Mouse (Mus musculus) left cerebral cortex, adult 11 months (tissue): ENCODE measurements around the gene Pou2f2.

Experiments used
- DNase-seq: peaks from one replicate; pipeline ENCODE4 v3.0.0; 2022; ENCODE audit warnings: low spot score

The Pou2f2 gene

DNA sequence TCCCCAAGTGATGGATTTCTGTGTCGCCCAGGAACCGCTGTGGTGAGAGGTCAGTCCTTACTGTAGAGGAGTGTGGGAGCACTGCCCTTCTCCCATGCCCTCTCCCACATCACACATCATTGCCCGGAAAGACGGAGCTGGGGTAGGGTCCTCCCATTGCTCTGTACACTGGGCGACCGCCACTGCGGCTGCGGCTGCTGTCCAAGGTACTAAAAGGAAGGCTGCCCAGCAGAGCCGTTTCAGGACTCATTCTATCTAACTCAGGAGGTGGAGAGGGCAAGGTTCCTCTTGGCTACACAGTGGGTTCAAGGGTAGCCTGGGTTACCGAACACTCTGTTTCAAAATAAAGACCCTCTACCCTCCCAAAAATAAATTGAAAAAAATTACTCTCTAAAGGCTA lies 33.6 kb downstream of the Pou2f2 start:
- no peak for DNase-seq

DNA sequence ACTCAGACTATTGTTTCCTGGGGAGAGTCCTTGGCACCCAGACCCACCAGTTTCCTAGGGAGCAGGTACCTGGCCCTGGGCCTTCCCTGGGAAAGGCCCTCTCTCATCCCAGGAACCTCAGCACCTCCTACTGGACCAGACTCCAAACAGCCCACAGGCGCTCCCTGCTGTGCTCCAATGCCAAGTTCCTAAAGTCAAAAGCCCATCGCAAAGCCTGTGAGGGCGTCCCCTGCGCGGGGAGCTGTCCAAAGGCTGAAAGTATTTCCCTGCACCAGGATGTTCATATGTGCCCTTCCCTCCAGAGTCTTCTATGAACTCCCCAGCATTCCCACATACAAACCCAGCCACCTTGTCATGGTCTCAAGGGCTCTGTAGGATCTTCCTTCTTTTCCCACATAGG lies 37.8 kb downstream of the Pou2f2 start:
- DNase-seq = no peak

DNA sequence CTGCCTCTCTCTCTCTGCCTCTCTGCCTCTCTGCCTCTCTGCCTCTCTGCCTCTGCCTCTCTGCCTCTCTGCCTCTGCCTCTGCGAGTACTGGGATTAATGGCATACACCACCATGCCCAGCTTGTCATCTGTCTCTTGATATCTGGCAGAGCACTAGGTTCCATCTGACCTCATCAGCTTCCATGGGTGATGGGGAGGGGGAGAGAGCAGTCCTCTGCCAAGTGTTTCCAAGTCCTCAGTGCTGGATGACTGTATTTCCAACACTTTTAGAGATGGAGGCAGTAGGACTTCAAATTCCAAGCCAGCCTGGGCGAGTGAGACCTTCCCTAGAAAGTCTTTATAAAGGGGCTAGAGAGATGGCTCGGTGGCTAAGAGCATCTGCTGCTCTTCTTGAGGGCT lies 42.0 kb downstream of the Pou2f2 start:
- DNase-seq = no peak

DNA sequence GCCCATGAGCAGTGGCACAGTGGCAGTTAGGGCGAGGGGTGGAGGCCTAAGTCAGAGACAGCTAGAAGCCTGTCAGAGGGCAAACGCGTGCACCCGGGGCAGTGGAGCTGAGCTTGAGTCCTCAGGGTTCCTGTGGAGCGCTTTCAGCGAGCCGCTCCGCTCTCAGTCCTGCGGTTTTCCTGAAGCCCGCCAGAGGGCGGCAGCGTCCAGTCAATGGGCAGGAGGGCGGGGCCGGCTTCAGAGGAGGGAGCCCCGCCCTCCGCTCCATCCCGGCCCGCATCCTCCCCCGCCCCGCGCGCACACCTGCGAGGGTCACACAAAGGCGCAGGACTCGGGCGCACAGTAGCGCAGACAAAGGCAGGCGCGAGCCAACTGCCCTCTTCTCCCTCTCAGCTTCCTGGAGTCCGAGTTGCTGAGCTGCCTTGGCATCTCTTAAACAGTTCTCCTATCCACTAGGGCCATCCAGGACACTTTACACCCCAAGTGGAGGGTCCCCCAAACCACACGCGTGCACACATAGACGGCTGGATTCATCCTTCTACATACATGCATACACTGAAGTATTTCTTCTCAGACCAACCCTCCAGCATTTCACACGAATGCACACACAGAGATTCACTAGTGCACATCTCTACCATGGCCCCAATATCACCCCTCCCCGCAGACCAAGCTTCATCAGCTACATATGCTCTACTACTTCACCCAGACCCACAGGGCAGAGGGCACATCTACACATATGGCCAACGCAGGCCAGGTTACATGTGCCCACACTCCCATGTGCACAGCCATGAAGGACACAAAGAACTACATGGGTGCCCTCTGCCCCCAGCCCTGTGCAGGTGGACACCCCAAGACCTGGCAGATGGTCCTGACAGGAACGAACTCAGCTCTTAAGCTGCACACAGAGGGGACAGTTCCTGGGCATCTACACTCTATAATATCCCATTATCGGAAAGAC lies 46.2 kb downstream of the Pou2f2 start:
- peak; percentile 55 for DNase-seq

DNA sequence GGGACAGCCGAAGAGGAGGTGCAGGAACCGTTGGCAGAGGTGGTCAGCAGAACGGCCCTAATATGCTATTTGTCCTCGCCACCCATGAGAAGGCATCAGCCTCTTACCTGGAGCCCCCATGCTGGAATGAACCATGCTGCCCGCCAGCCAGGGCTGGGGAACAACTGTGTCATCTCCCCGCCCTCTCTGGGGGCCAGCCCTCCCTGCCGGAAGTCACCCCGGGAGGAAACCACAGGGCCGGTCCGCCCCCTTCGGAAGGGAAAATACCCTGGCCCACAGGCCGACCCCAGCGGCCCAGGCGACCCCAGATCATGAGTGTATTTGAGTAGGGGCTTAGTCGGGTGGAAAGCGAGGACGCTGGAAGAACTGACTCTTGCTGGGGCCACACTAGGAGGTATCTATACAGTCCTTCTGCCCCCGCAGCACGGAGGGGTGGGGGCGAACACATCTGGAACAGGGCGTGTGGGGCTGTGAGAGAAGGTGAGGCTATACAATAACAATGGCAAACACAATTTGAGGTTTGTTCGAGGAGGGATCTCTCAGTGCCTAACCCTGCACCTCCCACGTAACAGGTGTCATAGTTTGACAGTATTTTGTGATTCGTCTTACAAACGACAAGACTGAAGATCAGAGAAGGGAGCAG lies 47.1 kb downstream of the Pou2f2 start:
- no peak for DNase-seq

DNA sequence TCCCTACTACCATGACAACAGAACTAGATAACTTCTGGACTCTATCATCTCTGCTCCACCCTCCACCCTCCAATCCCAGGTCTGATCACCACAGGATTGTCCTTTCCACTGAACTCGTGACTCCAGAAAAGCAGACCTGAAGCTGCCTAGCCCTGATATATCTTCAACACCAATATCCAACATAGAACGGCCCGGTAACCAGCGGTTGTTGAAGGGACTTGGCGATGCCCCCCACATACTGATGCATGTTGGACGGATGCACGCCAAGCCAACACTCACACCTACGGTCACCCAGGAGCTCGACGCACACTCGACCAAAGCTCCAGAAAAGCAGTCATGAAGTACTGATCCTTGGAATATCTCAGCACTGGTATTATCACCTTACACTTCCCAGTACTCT lies 48.3 kb downstream of the Pou2f2 start:
- no peak for DNase-seq

DNA sequence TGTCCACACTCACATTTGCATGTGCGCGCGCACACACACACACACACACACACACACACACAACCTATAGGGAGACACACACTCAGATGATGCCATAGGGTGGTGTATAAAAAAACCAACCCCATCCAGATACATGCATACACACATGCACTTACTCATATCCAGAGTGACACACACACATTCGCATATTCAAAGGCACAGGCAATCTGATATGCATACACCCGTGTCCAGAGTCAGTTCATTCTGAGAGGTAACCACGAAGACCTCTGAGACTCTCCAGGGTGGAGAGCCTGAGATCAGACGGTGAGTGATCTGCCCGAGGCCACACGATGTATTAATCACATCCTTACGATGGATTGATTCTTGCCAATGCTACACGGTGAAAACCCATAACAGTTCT lies 49.0 kb downstream of the Pou2f2 start:
- no peak for DNase-seq

DNA sequence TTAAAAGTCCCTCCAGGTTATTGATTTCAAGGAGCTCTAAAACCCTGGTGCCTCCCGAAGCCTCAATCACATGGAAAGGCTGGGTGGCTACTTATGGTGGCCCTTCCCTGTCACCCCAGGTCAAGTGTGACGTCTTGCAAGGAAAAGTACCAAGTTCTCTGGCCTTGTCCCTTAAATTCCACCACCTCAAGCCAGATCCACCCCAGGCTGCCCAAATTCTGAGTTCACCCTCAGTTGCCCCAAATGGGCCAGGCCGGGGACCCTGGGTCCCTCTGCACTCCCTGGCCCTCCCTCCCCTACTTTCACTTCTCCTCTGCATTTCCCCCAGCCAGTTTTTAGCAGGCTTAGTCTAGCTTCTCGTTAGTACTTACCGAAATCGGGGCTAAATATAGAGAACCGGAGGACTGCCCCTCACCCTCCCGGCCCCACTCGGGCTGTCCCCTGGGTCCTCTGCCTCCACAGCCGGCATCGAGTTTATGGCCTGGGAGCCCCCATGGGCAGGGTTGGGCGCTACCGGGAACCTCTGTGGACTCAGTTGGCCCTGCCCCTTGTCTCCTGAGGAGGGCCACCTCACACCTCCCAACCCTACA lies 50.0 kb downstream of the Pou2f2 start:
- DNase-seq = no peak

DNA sequence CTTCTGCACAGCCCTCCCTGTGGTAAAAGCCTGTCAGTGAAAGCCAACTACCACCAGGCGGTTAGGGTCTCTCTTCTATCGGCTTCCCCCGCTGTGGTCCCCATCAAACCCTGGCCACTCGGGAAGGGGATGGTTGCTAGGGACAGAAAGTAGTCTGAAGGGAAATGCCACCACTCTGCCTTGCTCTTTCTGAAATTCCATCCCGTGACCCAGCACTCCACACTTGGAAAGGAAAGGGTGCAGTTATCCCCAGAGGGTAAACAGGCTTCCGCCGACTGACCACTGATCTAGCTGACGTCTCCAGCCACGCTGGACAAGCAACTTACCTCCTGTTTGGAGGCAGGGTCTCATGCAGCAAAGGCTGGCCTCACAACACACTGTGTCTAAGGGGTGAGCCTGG lies 51.6 kb downstream of the Pou2f2 start:
- no peak for DNase-seq

DNA sequence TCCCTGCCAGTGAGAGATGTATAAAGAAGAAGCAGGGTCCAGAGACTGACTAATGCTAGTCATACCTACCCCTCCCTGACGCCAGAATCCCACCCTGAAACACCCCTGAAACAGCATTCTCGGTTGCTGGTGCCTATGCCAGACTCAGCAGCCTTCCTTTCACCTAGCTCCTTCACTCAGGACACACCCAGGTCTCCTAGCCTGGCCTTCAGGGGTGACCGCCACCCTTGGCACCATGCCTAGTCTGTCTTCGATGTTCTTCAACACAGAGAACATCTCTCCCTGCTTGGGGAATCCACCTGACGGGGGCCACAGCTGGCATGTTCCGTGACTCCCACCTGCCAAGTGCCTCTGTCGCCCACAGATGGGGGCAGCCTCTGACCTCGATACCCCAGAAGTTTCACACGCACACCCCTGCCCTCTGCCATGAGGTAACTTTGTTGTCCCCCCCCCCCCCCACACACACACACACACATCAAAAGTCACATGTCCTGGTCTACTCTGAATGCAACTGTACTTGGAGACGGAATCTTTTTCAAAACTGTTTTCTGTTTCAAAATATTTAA lies 53.7 kb downstream of the Pou2f2 start:
- DNase-seq = no peak

DNA sequence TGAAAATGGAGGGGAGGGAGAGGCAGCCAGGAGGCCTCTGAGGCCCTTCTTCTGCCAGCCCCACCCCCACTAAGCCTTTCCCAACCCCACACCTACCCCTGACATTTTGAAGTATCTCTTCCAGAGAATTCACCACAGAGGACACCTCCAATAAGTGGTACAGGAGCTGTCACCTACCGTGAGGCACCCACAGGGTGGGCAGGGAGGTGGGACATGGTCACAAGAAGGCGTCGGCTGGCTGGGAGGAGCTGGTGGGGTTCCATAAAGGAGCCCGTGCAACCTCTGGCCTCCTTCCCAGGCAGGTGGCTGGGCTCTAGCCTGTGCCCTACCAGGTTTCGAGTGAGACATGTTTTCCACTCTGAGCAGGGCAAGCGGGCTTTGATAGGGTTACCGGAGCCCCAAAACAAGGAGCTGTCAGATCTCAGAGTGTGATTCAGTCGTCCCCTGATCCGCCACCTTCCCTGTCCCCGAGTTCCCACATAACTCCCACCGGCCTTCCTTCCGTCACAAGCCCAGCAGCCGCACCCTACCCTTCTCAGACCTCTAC lies 58.2 kb downstream of the Pou2f2 start:
- no peak for DNase-seq

DNA sequence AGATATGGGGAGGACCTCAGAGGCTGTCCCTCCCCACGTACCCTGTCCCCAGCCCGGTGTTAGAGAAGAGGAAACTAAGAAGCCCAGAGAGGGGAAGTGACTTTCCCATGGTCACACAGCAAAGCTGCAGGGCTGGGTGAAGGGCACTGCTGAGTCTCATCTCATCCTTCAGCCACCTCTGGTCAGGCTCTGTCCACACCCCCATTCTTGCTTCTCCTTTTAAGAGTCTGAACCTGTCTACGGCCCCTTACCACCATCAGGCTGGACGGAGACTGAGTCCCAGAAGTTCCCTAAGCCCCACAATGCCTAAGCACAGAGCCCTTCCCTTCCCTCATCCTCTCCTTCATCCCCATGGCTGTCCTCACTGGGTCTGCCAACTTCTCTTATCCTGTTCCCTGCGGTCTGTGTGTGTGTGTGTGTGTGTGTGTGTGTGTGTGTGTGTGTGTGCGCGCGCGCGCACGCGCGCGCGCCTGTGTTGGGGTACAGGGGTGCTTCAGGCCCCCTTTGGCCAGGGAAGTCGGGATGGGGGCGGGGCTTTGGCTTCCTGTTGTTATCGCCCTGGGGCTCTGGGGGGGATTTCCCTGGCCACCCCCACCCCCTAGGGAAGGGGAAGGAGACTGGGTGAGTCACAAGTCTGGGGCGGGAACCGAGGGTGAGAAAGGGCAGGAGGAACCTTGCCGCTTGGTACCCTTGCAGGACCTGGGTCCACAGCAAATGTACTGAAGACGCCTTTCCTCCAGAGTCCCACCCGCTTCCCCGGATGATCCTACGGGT lies 59.3 kb downstream of the Pou2f2 start:
- DNase-seq = no peak

DNA sequence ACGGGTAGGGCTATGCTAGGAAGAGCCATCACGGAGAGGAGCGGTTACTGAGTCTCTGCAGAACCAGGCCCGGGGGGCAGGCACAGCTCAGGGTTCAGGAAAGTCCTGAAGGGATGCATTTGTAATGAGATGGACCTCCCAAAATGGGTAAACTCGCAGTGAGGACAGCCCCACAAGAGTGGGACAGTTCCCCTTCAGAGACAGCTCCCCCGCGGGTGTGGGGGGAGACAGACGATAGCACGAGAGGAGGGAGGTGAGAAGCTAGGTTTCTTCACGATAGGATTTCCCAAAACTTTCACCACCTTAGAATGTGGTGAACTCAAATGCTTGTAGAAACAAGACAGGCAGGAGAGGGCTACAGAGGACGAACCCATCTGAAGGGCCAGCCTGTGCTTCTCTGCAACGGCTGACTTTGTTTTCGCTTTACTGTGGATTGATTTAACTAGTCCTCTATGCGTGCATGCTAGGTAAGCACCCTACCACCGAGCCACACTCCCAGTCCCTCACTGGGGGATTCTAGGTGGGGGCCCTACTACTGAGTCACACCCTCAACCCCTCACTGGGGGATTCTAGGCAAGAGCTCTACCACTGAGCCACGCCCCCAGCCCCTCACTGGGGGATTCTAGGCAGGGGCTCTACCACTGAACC lies 66.4 kb downstream of the Pou2f2 start:
- no peak for DNase-seq

DNA sequence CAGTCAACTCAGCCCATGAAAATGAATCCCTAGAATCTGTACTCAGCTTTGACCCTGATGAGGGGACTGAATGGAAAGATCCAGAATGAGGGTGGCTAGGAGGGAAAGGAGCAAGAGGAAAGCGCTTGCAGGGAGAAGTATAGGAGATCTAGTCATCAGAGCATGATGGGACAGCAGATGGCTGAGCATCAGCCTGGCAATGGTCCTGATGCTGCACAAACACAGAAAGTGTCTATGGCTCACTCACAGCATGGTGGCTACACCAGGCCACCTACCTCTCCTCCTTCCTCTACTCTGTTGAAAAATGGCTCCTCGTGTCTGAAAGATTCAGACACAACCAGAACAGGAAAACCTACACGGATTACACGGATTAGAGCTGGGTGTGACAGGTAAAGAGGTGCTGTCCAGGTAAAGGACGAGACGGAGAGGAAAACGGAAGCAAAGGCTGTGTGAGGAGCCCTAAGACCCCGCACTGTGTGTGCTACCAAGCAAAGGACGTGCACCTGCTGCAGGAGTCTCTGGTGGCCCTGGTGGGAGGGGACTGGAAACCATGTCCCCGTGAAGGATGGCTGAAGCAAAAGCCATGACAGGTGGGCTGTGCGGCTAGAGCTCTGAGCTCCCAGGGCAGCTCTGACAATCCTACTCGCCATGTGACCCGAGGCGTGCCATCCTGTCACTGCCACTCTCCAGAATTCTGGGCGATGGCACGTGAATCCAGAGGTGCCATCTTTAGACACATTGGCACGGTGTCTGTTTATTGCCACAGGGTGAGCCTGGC lies 67.2 kb downstream of the Pou2f2 start:
- DNase-seq = no peak

DNA sequence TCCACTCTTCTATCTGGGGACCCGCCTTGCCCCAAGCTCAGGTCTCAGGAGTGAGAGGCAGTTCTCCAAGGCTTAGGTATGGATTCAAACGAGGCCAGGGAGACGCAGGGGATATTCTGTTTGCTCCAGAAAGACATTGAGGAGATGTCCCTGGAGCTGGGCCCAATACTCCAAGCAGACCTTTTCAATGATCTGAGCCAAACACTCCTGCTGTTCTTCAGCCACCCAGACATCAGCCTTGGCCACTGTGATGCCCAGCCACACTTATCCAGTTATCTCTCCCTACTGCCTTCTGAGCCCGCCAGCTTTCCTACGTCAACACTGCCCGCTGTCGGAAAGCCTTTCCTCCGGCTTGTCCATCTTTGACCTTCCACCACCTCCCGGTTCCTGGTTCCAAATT lies 69.2 kb downstream of the Pou2f2 start:
- DNase-seq = no peak

DNA sequence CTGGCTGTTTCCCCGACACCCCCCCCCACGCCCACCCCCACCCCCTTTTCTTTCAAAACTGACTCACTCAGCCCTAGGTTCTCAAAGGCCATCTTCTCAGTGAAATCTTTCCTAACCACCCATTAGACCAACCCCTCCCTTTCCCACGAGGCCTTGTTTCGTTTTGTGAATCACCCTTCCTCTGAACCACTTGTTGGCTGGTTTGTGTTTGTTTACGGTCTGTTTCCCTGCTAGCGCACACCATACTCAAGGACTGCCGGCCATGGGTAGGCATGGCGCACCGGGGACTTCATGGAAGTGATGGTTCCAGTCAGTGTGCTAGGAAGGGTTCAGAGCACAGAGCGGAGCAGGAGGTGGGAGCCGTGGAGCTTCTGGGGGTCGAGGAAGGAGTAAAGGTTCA lies 70.2 kb downstream of the Pou2f2 start:
- no peak for DNase-seq

DNA sequence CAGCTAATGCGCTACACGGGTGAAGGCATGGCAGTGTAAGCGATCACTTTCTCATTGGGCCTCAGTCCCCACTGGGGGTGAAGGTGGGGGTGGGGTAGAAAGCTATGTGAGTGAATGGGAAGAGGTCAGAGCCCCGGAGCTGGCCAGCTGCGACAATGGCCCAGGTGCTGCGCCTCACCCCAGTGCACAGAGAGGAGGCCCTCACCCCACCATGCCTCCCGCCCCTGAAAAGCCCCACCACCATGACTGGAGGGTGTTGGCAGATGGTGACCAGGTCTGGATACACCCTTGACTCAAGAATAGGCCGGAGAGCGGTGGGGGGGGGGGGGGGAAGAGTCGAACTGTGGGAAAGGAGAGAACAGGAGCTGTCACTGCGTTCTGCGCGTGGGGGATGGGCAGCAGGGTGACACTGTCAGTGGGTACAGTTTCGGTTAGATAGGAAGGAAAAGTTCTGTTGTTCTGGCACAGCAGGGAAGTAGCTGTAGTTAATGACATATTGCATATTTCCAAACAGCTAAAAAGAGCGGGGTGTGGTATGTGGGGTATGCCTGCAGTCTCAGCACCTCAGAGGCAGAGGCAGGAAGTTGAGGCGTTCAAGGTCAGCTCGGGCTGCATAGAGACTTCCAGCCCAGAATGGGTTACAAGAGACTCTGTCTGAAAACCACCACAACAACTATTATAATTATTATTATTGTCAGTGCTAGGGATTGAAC lies 72.6 kb downstream of the Pou2f2 start:
- no peak for DNase-seq

DNA sequence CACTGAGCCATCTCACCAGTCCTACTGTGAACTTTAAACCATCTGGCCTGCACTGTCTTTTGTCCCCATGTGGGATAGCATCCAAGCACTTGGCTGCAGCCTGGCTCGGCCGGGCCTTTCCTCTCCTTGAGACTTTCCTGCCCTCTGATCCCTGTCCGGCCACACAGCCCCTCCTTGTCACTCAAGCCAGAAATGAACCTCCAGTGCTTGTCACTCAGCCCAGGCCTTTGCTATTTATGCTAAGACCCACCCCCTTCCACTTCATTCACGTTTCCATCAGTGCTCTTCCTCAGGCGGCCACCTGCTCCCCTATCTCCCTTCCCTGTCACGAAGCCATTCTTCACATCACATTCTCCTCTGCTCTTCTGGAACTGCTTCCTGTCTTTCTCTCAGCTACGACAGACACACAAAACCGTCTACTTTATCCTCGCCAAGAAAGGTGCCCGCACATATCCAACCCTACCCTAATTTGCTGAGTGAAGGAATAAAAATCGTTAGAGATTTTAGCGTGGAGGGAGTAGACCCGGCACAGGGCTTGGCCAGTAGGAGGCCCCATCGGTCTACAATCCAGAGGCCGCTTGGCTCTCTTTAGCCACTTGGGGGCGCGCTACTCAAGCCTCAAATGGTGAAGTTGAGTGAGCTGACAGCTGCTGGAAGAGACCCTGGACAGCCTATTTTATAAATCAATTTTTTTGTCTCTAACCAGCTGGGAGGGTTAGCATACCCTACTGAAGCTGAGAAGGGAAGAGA lies 73.9 kb downstream of the Pou2f2 start:
- DNase-seq = peak; percentile 55

DNA sequence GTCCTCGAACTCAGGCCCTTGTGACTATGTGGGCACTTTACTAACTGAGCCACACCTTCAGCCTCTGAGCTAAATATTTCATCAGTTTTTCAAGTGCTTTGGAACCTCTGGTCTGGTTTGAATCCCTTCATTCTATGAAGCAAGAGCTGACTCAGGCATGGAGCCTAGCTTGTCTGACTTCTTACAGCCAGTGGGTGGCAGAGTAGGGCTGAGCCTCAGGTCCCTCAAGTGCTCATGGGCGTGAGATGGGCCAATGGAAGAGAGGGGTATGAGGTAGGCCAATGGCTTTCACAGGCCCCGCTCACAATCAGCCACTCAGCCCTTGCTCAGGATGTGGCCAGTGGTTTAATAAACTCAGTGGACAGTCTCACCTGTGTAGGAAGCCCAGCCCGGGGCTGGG lies 79.9 kb downstream of the Pou2f2 start:
- DNase-seq = no peak
